Mouse (Mus musculus): Measurements from ENCODE around the gene Igbp1.

The Igbp1 gene

DNA sequence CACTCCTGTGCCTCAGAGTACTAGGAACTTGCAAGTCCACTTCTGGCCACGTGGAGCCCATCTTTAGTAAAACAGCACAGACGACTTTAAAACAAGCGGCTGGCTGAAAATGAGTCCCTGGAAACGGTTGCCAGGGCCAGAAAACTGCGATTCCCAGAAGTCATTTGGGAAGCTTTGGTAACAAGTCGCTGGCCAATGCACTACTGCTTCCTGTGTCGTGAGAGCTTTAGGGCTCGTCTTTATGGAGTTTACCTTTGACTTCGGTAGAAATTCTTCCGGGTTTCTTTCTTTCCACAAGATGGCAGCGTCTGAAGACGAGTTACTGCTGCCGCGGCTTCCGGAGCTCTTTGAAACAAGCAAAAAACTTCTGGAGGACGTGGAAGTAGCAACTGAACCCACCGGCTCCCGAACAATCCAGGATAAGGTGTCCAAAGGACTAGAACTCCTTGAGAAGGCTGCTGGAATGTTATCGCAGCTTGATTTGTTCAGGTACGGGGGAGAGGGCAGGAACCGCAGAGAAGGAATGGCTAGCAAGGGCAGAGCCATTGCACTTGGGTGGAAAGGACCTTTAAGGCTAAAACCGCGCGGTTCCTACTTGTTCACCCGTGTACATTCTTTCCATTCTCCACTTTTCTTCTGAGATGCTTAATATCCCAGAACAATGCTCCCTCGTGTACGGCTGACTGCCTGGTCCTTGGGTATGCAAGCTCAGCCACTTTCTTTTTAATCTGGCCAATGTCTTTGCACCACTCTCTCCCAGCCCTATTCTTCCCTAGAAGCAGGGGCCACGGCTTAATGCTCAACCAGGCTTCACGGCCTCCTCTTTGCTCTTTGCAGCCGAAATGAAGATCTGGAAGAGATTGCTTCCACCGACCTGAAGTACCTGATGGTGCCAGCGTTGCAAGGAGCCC lies at the start of gene Igbp1:
TSS of gene Igbp1 (plus strand) at position 224 of the 911 bp plus-strand sequence.
- DNase-seq (ENCODE audit: low spot score), result peak; percentile 78

DNA sequence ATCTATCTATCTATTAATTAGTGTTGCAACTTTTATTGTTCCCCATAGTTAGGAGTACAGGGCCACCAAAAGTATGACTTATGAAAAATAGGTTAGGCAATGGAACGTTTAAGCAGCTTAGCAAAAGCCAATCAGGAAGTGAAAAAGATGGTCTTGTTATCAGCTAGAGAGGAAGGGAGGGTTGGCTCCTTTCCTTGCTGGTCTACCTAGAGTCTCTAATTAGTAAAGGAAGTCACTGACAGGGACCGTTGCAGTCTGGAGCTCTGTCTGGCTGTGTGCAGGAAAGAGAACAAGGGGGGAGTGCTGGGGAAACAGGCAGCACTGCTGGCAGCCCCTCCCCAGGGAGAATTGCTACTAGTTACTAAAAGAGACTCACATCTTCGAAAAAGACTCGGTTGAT lies 26.0 kb upstream of the Igbp1 start:
- no peak for DNase-seq (ENCODE audit: low spot score)

DNA sequence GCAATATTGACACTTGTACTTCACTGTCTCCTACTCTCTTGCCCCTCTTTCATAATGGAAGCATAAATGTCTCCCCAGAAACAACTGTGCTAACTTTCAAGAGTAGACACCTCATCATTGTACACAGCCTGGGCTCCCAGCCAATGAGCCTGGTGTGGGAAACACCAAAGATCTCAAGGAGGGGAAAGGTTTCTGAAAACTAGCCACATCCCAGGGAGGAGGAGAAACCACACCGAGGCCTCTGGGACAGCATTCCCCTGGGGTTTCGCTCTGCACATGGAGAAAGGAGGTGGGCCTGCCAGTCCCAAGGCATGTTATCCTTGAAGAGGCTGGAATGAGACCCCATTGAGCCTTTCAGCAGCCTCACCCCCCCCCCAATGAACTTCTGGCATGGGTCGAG lies 24.0 kb upstream of the Igbp1 start:
- no peak for DNase-seq (ENCODE audit: low spot score)

DNA sequence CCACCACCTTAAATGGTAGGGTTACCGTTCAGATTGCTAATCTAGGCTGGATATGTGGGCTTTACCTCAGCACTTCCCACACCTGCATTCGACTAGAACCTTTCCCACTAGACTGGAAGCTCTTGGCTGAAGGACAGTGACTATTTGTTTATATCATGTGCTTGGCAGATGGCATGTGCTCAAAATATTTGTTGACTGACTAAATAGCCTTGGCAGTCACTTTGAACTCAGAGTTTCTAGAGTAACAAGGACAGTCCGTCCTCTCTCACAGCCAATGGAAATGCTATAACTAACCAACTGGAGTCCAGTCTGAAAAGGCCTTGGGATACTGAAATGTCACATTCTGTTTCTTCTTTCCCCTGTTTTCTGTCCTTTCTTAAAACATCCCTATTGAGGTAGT lies 22.6 kb upstream of the Igbp1 start:
- DNase-seq (ENCODE audit: low spot score), result no peak

DNA sequence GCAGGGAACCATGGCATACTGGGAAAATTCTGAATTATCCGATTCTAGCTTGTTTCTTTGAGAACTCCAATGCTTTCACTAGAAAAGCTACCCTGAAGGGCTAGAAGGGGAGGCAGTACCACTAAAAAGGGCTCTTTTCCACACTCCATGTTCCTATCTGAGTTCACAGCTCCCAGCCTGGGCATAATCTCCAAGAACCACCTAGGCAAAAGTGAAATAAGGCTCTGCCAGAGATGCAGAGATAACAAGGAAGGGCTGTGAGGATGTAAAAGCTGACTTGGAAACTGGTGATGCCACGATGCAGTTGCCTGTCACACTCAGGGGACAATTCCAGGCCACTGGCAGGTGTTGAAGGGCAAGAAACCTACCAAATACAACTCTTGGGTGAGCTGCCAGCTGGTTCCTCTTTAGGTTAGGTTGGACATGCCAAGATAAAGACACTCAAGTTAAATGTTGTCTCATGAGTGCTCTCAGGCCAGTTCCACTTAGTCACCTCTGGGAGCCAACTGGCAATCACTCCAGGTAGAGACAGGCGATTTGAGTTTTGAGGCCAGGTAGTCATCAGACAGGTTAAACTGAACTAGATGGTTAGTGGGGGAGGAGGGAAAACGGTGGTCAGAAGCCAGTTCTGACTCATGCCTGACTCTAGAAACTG lies 18.4 kb upstream of the Igbp1 start:
- no peak for DNase-seq (ENCODE audit: low spot score)

DNA sequence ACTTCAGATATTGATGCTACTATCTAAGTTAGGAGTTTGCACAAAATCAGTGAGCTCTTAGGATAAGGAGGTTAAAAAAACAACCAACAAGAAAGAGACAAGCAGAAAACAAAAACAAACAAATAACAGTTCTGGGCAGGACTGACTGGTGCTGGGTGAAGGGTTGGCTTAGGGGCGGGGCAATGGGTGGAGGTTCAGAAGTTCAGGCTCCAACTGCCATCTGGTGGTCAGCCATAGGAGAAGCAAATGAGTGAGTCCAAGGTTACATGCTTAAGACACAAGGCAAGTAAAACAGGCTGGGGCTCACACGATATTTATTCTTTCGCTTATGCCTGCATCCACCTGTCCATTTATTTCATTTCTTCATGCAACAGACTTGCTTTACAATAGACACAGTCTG lies 13.8 kb upstream of the Igbp1 start:
- no peak for DNase-seq (ENCODE audit: low spot score)

DNA sequence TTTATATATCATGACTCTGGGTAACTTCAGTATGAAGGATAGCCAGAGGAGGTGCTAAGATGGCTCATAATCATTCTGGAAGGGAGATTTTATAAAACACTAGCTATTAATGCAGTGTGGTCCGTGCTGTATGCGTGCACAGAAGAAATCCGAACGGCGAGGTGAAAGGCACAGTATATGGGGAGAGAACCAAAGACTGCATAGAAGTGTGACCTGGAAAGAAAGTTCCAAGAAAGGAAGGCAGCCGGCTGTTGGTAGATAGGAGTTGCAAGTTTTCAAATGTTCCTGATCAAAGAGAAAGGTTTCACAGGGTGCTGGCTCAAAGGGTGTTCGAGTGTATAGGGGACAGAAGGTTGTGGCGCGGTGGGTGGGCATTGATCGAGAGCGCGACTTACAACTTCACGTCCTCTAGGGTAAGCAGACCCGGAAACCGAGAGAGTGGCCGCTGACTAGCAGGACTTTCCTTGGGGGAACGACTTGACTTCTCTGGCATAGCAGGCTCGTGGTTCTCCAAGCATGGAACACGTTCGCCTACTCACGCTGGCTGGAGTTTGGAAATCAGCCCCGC lies 507 bp upstream of the Igbp1 start:
- no peak for DNase-seq (ENCODE audit: low spot score)

DNA sequence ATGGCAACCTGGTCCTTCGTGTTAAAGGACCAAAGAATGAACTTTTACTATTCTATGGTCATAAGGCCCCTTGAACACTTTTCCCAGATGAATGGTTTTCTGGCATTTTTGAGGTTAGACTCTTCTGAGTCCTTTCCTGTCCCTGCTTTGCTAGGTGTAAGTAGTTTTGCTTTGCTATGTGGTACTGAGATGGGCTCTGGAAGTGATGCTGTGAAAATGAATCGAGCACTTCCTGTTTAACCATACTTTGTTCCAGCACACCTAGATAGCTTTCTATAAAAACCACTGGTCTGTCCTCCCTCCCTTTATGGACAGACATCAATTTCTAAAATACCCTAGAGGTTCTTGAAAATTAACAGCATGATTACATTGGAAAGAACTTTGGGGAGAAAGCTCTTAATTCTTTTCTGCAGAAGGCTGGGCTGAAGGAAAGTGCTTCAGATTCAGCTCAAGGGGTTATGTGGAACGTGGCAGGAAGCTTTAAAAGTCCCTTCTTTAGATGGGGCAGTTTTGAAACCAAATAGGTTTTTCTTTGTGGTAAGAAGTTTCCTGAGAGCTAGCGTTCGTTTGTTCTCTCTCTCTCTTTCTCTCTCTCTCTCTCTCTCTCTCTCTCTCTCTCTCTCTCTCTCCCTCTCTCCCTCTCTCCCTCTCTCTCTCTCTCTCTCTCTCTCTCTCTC lies 10.2 kb downstream of the Igbp1 start:
- DNase-seq (ENCODE audit: low spot score), result no peak

DNA sequence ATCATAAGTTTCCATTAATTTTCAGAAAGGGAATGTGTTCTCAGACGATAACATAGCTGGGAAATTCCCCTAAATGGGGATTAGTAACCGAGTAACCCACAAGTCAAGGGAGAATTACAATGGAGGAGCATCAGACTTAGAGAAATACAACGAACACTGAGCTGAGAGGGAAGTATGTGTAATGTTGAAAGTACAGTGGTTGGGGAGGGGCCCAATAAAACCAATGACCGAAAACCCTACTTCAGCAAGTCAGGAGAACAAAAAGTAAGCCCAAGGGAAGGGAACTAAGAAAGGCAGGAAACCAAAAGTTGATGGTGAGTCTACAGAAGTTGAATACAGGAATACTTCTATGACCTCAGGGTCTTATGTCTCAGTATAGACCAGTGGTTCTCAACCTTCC lies 14.1 kb downstream of the Igbp1 start:
- no peak for DNase-seq (ENCODE audit: low spot score)

DNA sequence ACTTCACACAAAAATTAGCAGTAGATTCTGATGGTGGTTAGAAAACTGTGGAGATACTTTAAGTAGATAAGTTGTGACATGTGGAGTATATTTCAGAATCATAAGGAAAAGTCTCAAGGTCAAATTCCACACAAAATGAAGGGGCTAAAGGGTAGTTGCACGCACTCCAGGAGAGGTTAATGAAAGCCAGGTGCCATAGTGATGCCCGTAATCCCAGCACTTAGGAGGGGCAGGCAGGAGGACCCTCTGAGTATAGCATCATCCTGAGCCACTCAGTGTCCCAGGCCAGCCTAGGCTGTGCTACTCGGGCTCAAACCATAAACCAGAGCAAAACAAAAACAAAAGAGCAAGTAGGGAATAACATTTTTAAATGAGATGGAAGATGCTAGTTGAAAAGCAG lies 15.8 kb downstream of the Igbp1 start:
- no peak for DNase-seq (ENCODE audit: low spot score)

DNA sequence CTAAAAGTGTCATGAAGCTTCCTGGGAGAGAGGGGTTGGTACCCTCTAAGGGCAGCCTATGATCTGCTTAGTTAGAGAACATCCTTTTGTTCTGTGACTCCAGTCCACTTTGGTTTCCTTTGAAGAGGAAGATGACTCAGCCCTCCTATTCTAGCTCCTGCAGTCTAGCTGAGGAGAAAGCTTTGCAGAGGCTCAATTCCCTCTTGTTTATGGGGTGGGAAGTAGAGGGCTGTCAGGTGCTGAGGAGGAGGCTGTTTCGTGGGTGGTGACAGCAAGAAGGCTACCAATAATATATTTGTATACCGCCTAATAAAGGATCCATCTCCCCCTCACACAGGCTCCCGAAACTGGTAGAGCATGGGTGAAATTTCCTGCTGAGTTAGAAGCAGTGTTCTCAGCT lies 22.6 kb downstream of the Igbp1 start:
- no peak for DNase-seq (ENCODE audit: low spot score)

DNA sequence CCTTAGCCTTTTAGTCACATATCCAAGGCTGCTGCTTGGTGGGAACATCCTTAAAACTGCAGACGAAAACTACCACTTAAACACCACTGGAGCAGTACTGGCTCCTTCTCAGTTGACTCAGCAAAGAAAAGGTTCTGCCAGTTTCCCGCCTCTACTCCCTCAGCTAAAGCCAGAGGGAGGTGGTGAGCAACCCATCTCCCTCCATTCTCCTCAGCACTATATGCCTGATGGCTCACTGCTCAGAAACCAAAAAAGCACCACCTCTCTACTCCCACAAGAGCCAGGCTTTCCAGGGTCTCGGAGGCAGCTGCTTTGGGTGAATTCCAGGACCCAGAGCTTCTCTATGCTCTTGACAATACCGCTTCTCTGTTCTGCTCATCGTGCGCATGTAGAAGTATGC lies 23.5 kb downstream of the Igbp1 start:
- DNase-seq (ENCODE audit: low spot score), result no peak

DNA sequence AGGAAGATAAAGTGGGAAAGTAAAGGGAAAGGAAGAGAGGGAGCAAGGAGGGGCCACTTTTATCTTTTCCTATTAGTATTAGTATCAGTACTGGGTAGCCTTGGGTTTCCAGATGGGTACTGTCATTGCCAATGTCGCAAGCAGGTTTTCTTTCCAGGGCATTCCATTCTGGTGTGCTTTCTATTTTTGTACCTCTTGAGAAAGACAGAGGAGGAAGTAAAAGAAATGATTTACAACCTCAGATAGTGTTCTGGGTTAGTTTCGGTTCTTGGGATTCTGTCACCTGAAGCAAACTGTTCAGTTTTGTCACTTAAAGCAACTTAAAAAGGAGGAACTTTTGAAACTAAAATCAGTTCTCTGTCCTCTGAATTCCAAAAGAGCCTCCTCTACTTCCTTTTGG lies 24.4 kb downstream of the Igbp1 start:
- DNase-seq (ENCODE audit: low spot score), result no peak

DNA sequence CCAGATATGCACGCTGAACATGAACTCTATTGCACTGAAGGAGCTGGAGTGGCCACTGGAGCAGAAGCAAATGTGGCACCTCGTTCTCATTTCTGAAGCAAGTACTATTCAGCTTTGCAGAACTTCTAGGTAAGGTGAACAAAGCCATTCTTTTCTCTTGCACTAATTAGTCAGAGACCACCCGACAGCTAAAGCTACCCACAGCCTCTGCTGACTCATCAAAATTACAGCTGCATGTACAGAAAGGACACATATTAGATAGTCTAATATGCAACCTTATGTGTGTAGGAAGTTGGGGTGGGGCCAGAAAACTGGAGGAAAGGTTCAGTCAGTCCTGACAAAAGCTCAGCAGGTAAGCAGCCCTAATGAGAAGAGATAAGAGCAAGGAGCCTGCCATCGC lies 30.4 kb downstream of the Igbp1 start, which contains the start of gene Dgat2l6:
TSS of gene Dgat2l6 (plus strand) at position 368 of the 400 bp plus-strand sequence.
- DNase-seq (ENCODE audit: low spot score), result no peak

DNA sequence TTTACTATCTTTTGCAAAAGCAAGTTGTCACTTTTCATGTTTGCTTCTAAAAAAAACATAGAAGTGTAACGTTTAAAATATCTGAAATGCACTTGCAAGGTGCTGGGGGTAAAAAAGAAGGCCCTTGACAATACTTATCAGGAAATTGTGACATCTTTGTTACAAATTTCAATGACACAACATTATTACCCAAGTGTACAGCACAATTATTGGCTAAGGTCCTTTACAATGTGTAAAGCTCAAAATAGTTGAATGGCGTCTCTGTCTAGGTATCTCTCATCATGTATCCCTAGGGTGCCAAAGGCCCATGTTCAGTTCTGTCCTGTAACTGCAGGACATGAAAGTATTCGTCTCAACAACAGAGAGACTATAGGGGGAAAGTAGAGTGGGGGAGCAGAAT lies 61.9 kb downstream of the Igbp1 start:
- DNase-seq (ENCODE audit: low spot score), result no peak

DNA sequence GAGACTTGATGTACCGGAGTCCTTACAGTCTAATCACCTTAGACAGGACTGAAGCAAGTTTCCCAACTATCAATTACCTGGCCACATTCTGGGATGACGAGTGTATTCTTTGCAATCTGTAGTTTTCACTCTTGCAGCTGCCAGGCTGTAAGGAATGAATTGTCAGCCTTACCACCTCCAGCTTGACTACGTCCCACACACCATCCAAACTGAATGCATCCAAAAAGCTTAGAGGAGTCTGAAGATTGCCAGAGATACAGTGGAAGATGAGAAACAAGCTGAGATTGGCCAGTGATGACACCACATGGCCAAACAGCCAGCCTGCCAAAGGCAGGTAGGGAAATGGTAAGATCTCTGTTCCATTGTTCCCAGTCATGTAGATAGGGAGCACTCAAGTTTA lies 71.6 kb downstream of the Igbp1 start:
- DNase-seq (ENCODE audit: low spot score), result no peak
